In the genomic region with DNA sequence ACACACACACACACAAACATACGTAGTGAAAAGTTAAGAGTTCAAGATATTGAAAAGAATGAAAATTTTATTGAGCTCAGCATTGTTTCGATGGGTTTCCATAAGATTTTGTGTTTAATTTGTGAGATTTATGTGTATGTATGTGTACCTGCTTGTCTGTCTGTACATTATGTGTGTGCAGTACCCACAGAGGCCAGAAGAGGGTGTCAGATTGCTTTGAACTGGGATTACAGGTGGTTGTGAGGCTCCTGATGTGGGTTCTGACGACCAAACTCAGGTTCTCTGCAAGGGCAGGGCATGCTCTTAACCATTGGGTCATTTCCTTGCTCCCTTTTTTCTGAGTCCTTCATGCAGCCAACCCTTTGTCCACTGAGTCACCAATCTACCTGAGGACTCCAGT, we compare ENCODE assay signal across 29 mouse cellular contexts.
DNase-seq lines count a peak whose midpoint lies in the region; ATAC-seq and TF ChIP-seq lines count a peak whose summit lies in the region.
"Had no signal": no experiment of that assay in that cellular context is flagged by ENCODE, and none has a peak within 500 bp of the region (broad histone marks: within the 10 kb centered on the region; RNA-seq: fewer than 3 reads in every experiment).

No protein-coding gene starts in this region.

- H3K4me2 ChIP-seq in hindbrain, postnatal 0 days (ENCODE audit: low read depth, low read length), result no peak overlapping the region
- H3K4me2 ChIP-seq in lung, embryonic 14.5 days, result no peak overlapping the region
- H3K4me2 ChIP-seq: embryonic facial prominence, embryonic 12.5 days; forebrain, embryonic 15.5 days; heart, embryonic 13.5 days; limb, embryonic 12.5 days; liver, embryonic 11.5 days; midbrain, embryonic 15.5 days; neural tube, embryonic 12.5 days had no signal

- no peak overlapping the region for H3K27ac ChIP-seq in hindbrain, postnatal 0 days
- H3K27ac ChIP-seq in hindbrain, embryonic 10.5 days, result no peak overlapping the region
- no peak overlapping the region for H3K27ac ChIP-seq in lung, embryonic 14.5 days (ENCODE audit: low read depth)
- no peak overlapping the region for H3K27ac ChIP-seq in ES-E14 (ENCODE audit: insufficient read depth, low read depth, low read length, poor library complexity, severe bottlenecking)
- H3K27ac ChIP-seq: embryonic facial prominence, embryonic 12.5 days; forebrain, embryonic 15.5 days; heart, embryonic 13.5 days; limb, embryonic 12.5 days; midbrain, embryonic 10.5 days; midbrain, embryonic 15.5 days; neural tube, embryonic 12.5 days had no signal

- WGBS in hindbrain, postnatal 0 days, result 91% methylated on average over 3 of the region's 3 CpGs
- WGBS in hindbrain, embryonic 10.5 days, result 90% methylated on average over 3 of the region's 3 CpGs
- WGBS in lung, embryonic 14.5 days, result 90% methylated on average over 3 of the region's 3 CpGs

- no peak overlapping the region for H3K9ac ChIP-seq in hindbrain, postnatal 0 days (replicated peaks; ENCODE audit: low read length)
- no peak overlapping the region for H3K9ac ChIP-seq in lung, embryonic 14.5 days
- H3K9ac ChIP-seq in ES-E14 (ENCODE audit: insufficient read depth, low read depth, low read length, poor library complexity, severe bottlenecking), result no peak overlapping the region
- H3K9ac ChIP-seq: embryonic facial prominence, embryonic 12.5 days; forebrain, embryonic 15.5 days; heart, embryonic 13.5 days; limb, embryonic 12.5 days; liver, postnatal 0 days; midbrain, embryonic 15.5 days; neural tube, embryonic 12.5 days had no signal

- in situ Hi-C loops in ES-E14 (cut with MboI; ENCODE audit: low sequenced_read_pairs in 2 of 2, unreplicated experiment in 2 of 2), result no loop called here

- no peaks in the 10 kb centered on the region for H3K9me3 ChIP-seq in hindbrain, postnatal 0 days (ENCODE audit: low read length)
- no peaks in the 10 kb centered on the region for H3K9me3 ChIP-seq in hindbrain, embryonic 10.5 days
- H3K9me3 ChIP-seq in lung, embryonic 14.5 days (ENCODE audit: low read depth, low read length), result no peaks in the 10 kb centered on the region
- no peaks in the 10 kb centered on the region for H3K9me3 ChIP-seq in ES-E14 (ENCODE audit: control insufficient read depth, insufficient read depth, low read depth, low read length)
- H3K9me3 ChIP-seq: embryonic facial prominence, embryonic 12.5 days; forebrain, embryonic 15.5 days; midbrain, embryonic 10.5 days; midbrain, embryonic 15.5 days; neural tube, embryonic 12.5 days had no signal

- no peaks in the 10 kb centered on the region for H3K27me3 ChIP-seq in hindbrain, postnatal 0 days (ENCODE audit: insufficient read depth, low read length)
- no peaks in the 10 kb centered on the region for H3K27me3 ChIP-seq in hindbrain, embryonic 10.5 days (ENCODE audit: insufficient read depth, poor library complexity, severe bottlenecking)
- no peaks in the 10 kb centered on the region for H3K27me3 ChIP-seq in lung, embryonic 14.5 days (ENCODE audit: insufficient read depth, low read length)
- H3K27me3 ChIP-seq: embryonic facial prominence, embryonic 12.5 days; forebrain, embryonic 15.5 days; heart, embryonic 13.5 days; limb, embryonic 12.5 days; midbrain, embryonic 15.5 days; neural tube, embryonic 12.5 days had no signal

- no peak for DNase-seq in hindbrain, postnatal 0 days (ENCODE audit: low spot score)
- no peak for DNase-seq in hindbrain, embryonic 10.5 days (ENCODE audit: low spot score)
- no peak for DNase-seq in lung, embryonic 14.5 days
- no peak for DNase-seq in lung, postnatal 4 days
- peak; percentile 28 for DNase-seq in ES-E14 (ENCODE audit: low read depth, low spot score)
- DNase-seq in induced T-regulatory cell, adult 2 months (ENCODE audit: low read depth), result peak; percentile 4
- DNase-seq in urinary bladder, postnatal 36 days (ENCODE audit: low spot score in 2 of 2), result no peak
- DNase-seq in heart, postnatal 4 days, result no peak
- DNase-seq: adrenal gland, postnatal 14 days; cerebellum, adult 11-12 months; cerebellum, adult 9-11 months; embryo, embryonic 11 days; heart, postnatal 10 days; kidney, adult 11 months; kidney, postnatal 36 days; layer of hippocampus, postnatal 36 days; liver, postnatal 0 days; lung, postnatal 14 days; right cerebral cortex, postnatal 4 days; thymus, postnatal 14 days had no signal

- peak; percentile 33 for TF ChIP-seq CTCF in hindbrain, postnatal 0 days (IDR thresholded peaks at IDR 0.05; ENCODE audit: low read depth)
- peak; percentile 39 for TF ChIP-seq CTCF in lung, embryonic 14.5 days (IDR thresholded peaks at IDR 0.05; ENCODE audit: low read depth)

- no peaks in the 10 kb centered on the region for H3K36me3 ChIP-seq in hindbrain, postnatal 0 days (ENCODE audit: insufficient read depth, low read length)
- peaks cover 23% of the 10 kb centered on the region for H3K36me3 ChIP-seq in hindbrain, embryonic 10.5 days
- 0 out of 2 replicates have a peak, but pooled peaks cover 24% of the 10 kb centered on the region for H3K36me3 ChIP-seq in lung, embryonic 14.5 days (ENCODE audit: insufficient read depth)
- no peaks in the 10 kb centered on the region for H3K36me3 ChIP-seq in ES-E14 (ENCODE audit: control insufficient read depth, insufficient read depth, low read length, poor library complexity, severe bottlenecking)
- H3K36me3 ChIP-seq: forebrain, embryonic 15.5 days; midbrain, embryonic 15.5 days; neural tube, embryonic 12.5 days had no signal

- no peak overlapping the region for H3K4me3 ChIP-seq in hindbrain, postnatal 0 days (ENCODE audit: low read length)
- H3K4me3 ChIP-seq in hindbrain, embryonic 10.5 days, result no peak overlapping the region
- H3K4me3 ChIP-seq in lung, embryonic 14.5 days (ENCODE audit: low read depth, low read length), result no peak overlapping the region
- no peak overlapping the region for H3K4me3 ChIP-seq in ES-E14 (ENCODE audit: insufficient read depth in 1 of 2, low read depth in 1 of 2, low read length in 2 of 2, poor library complexity in 1 of 2, severe bottlenecking in 1 of 2)
- H3K4me3 ChIP-seq: embryonic facial prominence, embryonic 12.5 days; forebrain, embryonic 15.5 days; heart, embryonic 13.5 days; limb, embryonic 12.5 days; midbrain, embryonic 10.5 days; midbrain, embryonic 15.5 days; neural tube, embryonic 12.5 days had no signal

- ATAC-seq in hindbrain, postnatal 0 days, result no peak
- no peak for ATAC-seq in lung, embryonic 14.5 days (ENCODE audit: insufficient read depth)
- ATAC-seq: forebrain, embryonic 15.5 days; hindbrain, embryonic 16.5 days; liver, postnatal 0 days; midbrain, embryonic 15.5 days had no signal

- H3K4me1 ChIP-seq in hindbrain, postnatal 0 days (ENCODE audit: insufficient read depth, low read length), result no peaks in the 10 kb centered on the region
- peaks cover 16% of the 10 kb centered on the region for H3K4me1 ChIP-seq in hindbrain, embryonic 10.5 days (replicated peaks)
- H3K4me1 ChIP-seq in lung, embryonic 14.5 days (ENCODE audit: insufficient read depth), result no peaks in the 10 kb centered on the region
- no peaks in the 10 kb centered on the region for H3K4me1 ChIP-seq in ES-E14 (ENCODE audit: control insufficient read depth in 2 of 2, insufficient read depth in 2 of 2, low read length in 2 of 2, poor library complexity in 1 of 2)
- H3K4me1 ChIP-seq: embryonic facial prominence, embryonic 12.5 days; forebrain, embryonic 15.5 days; midbrain, embryonic 10.5 days; midbrain, embryonic 15.5 days; neural tube, embryonic 12.5 days had no signal

TF ChIP-seq in ES-E14, 5 proteins besides CTCF, POLR2A, EP300 and RAD21:
- no peak for TF ChIP-seq MAFK (IDR thresholded peaks at IDR 0.05; ENCODE audit: insufficient read depth, low read depth, low read length)
- no peak for TF ChIP-seq HCFC1 (IDR thresholded peaks at IDR 0.05; ENCODE audit: borderline replicate concordance, insufficient read depth, low read length)
- TF ChIP-seq ZC3H11A (IDR thresholded peaks at IDR 0.05; ENCODE audit: borderline replicate concordance, low read depth, low read length), result no peak
- no peak for TF ChIP-seq ZNF384 (IDR thresholded peaks at IDR 0.05; ENCODE audit: low read depth, low read length)
- TF ChIP-seq CHD2 (IDR thresholded peaks at IDR 0.05; ENCODE audit: low read depth, low read length), result no peak

Comparison
In these comparisons a context has a peak if more than half of its experiments do, and no peak if none do; other contexts are left out.
1. DNase-seq: peak in ES-E14 (single experiment) and induced T-regulatory cell, adult 2 months (single experiment); none in hindbrain, postnatal 0 days (single experiment), hindbrain, embryonic 10.5 days (single experiment), lung, embryonic 14.5 days (single experiment), lung, postnatal 4 days (0 of 2), urinary bladder, postnatal 36 days (0 of 2) and heart, postnatal 4 days (single experiment).